Mouse (Mus musculus) lung, adult 18-20 months (tissue): ENCODE measurements around the gene Chad.

Source experiments
- DNase-seq, 2 experiments: peaks; one replicate each; pipeline ENCODE4 v3.0.0; 2022; ENCODE audit warnings: mixed read lengths in 2 of 2

The Chad gene

DNA sequence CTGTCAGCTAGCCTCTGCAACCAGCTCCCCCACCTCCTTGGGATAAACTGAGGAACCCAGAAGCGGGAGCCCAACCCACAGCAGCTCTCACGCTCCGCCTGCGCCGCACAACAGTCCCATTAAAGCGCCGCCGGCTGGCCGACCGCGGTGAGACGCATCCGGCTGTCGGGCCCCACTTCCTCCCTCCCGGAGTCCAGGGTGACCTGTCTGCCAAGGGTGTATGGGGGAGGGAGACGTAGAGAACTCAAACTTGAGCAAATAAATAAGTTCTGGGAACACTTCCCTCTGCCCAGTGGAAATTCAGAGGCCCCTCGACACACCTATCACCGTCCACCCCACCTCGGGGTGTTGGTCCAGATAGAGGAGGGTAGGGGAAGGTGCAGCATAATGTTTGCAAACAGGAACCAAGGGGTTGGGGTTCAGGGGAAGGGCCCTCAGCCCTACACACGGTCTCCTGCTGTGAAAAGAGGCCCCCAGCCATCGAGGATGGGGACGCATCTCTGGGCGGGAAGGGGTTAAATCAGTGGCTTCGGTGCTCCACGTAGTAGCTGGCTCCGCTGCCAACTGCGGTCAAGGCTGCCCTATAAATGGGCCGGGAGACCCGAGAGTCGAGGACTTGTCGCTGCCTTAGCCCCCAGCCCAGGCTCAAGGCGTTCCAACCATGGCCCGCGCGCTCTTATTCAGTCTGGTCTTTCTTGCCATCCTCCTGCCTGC lies at the start of gene Chad:
TSS of gene Chad (plus strand) at position 611 of the 714 bp plus-strand sequence.
- peak; percentile 69 to 79 for DNase-seq

- peak; percentile 66 to 69 for DNase-seq
These were observed 43.5 kb upstream of the Chad start, which contains the start of gene Mycbpap for GRCm38 (mm10) chr11:94521219-94521843. Gene Mycbpap (minus strand): TSS chr11:94521742.

DNA sequence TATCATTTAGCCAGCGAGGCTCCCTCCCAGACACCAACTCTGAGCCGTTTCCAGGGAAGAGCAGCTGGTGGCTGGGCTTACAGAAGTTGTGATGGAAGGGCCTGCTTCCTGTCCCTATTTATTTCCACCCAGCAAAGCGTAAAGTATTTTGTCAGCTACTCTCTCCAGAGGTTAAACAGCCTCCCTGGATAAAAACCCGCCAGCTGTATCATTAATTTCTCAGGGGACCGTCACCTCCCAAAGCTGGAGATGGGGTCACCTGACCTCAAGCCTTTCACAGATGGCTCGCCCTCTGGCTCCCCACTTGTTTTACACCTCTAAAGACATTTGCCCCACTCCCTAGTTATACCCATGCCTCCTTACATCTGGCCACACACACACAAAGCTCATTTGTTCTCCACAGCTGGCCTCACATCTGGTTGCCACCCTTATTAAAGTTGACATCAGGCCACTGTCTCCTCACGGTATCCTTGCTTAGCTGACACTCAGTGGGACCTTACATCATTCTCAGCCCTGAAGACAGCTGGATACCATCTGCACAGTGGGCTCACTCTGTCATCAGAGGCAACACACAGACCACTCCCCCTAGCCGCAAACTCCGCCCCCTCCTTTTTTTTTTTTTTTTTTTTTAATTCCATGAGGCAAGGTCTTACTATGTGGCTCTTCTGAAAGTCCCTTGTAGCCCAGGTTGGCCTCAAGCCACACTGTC lies 38.5 kb upstream of the Chad start:
- DNase-seq, result no peak

DNA sequence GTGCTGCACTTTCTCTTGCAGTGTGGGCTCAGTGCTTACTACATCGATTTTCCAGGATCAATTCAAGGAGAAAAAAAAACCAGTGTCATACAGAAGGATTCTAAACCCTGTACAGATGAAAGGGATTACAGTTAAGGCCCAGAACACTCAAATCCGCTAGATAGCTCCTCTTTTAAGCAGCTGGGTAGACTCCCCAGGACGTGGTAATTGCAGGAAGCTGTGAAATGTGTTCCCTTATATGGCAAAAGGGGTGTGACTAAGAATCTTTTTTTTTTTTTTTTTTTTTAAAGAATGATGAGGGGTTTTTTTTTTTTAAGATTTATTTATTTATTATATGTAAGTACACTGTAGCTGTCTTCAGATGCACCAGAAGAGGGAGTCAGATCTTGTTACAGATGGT lies 36.0 kb upstream of the Chad start:
- no peak for DNase-seq

- DNase-seq, result no peak
These were observed 31.7 kb upstream of the Chad start for GRCm38 (mm10) chr11:94533171-94533570.

- DNase-seq, result peak in 1 of 2 experiments; percentile 31
These were observed 26.0 kb upstream of the Chad start for GRCm38 (mm10) chr11:94538733-94539292.

GRCm38 (mm10) chr11:94539761-94540160 lies 25.1 kb upstream of the Chad start:
- DNase-seq, result no peak

- no peak for DNase-seq
These were observed 22.4 kb upstream of the Chad start for GRCm38 (mm10) chr11:94542400-94542799.

- DNase-seq, result no peak
These were observed 21.5 kb upstream of the Chad start for GRCm38 (mm10) chr11:94543344-94543743.

GRCm38 (mm10) chr11:94543932-94544331 lies 20.9 kb upstream of the Chad start:
- DNase-seq, result peak; percentile 92 to 96

- no peak for DNase-seq
These were observed 20.4 kb upstream of the Chad start for GRCm38 (mm10) chr11:94544422-94544821.

DNA sequence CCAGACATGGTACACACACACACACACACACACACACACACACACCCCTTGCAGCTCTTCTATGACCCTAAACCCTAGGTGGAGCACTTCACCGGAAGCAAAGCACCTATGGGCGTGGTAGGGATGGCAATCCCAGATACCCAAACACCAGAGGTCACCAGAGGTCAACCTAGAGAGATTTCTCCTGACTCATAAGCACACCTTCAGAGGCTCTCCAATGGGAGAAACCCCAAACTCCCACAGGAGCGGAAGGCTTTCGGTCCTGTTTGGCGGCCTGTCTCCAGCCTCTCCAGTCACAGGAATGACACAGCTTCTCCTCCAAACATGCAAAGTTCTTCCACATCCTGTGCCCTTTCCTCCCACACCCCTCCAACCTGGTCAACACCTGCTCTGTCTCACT lies 18.5 kb upstream of the Chad start:
- DNase-seq, result no peak

DNA sequence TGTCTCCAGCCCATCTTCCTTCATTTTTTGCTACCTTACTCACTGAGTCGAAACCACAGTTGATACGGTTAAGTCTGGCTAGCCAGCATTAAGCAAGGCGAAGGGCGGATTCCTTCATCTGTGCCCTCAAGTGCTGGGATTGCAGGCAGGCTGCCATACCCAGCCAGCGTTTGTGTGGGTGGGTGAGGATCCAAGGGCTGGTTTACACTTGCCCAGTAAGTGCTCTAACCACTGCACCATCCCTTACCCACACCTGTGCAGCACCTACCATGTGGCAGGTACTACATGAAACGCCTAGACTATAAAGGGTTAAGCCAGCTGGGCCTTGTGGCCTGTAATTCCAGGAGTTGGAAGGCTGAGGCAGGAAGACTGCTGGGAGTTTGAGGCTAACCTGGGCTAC lies 17.6 kb upstream of the Chad start:
- DNase-seq, result no peak

DNA sequence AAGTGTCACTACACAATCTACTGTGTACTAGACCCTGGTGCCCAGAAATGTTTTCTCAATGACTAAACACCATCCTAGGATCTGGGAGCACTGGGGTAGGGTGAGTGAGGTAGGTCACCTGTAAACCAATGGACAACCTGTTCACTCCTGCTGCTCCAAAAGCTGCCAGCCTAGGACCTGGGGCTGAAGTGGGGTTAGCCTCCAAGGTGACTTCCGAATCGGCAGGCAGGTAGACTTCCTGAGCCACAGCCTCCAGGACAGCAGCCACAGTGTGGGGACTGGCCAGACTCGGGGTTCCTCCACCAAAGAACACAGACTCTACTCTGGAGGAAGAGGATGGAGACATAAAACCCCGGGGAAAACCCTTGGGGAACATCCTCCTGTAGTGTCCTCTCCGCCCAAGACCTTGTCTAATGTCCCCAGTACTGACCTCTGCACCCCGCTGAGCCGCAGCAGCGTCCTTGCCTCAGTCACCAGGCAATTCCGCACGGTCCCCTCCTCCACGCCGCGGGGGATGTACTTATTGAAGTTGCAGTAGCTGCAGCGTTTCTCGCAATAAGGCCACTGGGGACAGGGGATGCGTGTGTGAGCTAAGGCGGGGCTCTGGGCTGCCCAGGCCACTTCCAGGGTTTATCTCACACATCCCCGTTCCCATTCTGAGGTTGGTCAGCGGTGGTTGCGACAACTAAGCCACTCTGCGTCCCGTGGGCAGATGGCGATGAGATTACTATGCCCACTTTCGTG lies 16.6 kb upstream of the Chad start:
- peak; percentile 47 to 52 for DNase-seq

DNA sequence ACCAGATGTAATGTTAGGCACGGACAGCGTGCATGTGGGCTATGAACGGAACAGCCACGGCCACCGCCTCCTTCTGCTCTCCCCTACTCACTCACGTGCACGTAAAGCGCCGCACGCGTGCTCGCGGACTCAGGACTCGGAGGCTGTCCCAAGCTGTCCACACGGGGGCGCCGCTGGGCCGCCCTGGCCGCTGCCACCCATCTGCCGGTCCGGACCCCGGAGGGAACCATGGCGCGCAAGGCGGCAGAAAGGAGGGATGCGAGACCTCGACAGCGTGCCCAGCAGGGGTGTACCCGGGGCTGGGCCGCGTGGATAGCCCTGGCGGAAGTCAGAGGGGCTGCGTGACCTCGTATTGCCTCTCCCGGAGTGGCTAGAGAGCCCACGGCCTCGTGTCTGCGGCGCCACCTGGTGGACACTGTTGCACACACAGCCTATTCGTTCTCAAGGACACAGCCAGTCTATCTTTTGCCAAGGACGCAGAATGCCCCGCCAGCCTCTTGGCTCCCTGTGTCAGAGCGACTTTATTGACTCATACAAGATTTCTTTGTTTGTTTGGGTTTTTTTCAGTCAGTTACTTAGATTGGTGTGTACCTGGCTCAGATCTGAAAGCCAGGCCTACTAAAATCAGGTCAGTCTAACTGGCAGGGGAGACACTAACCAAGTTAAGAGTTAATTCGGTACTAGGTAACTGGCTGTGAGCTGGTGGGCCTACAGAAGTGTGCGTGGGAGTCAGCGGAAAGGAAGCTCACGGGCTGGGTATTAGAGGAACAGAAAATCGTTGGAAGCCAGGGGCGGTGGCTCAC lies 15.8 kb upstream of the Chad start, which contains the start of gene Rsad1:
TSS of gene Rsad1 (minus strand) at position 368 of the 803 bp plus-strand sequence.
- DNase-seq, result peak; percentile 93 to 94

- DNase-seq, result no peak
These were observed 15.0 kb upstream of the Chad start for GRCm38 (mm10) chr11:94549691-94550441.

- no peak for DNase-seq
These were observed 14.5 kb upstream of the Chad start for GRCm38 (mm10) chr11:94550442-94550744.

DNA sequence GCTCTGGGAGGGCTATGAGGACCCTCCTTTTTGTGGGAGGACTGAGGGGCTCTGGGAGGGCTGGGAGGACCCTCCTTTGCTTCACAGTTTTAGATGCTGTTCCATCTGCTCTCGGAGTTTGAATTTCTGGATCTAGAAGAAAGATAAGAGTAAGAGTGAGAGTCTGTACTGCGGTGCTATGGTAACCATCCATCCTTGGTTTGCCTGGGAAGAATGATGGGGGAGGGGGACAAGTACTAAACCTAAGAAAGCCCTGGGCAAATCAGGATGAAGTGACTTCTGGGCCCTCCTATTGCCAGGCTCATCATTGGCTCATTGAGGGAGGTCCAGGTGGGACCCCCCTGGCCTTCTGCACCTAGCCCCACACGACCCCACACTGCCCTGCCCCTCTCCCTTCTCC lies 6.6 kb upstream of the Chad start:
- no peak for DNase-seq

DNA sequence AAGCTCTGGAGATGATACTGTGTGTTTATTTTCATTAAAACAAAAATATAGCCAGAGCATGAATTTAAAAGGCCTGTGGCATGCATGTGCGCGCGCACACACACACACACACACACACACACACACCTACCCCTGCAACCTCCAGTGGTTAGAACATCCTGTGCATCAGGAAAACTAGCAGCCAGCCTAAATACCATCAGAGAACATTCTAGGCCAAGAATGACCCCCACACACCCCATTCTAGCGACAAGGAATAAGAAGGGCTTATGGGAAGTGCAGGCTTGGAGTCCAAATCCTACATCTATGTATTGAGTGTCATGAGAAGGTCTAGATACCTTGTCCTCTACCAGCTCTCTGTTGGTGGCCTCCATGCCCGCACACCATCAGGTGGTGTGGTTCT lies 1.5 kb upstream of the Chad start:
- DNase-seq, result no peak

DNA sequence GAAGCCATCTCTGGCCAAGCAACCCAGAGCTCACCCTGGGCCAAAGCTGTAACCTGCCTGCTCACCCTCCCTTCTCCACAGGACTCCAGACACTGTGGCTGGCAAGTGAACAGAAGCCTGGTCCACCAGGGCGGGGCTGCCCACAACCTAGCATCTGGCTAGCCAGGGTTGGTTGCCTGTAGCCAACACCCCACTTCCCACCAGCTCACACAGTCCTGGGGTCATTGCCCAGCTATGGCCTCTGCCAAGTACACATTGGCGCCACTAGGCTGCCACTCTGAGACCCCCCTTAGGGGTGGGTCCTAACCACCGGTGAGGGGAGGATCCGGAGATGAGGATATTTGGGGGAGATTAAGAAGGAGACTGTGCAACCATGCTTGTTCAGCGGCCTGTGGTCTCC lies 1.0 kb upstream of the Chad start:
- no peak for DNase-seq

DNA sequence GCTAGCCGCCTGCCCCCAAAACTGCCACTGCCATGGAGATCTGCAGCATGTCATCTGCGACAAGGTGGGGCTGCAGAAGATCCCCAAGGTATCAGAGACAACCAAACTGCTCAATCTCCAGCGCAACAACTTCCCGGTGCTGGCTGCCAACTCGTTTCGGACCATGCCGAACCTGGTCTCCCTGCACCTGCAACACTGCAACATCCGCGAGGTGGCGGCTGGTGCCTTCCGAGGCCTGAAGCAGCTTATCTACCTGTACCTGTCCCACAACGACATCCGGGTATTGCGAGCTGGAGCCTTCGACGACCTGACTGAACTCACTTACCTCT lies 268 bp downstream of the Chad start:
- peak; percentile 68 to 75 for DNase-seq
